In the genomic region with DNA sequence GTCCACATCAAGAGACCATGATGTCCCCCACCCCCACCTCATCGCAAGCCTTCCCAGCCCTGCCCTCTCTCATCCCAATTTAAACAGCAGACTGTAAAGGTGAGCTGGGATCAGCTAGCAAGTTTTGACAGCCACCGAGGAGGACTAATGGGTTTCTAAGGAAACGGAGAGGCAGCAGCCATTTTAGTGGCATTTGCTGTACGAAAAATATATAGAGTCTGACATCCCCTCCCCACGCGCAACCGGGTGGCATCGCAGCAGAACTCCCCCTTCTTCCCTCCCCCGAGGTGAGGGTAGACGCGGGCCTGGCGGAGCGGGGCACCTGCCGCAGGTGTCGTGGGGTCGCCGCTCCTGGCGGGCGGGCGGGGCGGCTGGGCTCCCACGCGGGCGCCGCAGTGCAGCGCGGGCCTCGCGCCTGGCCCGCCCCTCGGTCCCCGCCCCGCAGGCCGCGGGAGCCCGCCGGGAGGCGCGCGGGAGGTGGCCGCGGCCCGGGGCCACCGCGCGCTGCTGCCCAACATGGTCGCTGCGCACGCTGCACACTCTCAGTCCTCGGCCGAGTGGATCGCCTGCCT, we compare ENCODE assay signal across 8 mouse cellular contexts. TPM values are rescaled to one million over a fixed set of nuclear protein-coding genes. Genes with fewer than 3 reads are reported as not detected.
DNase-seq lines count a peak whose midpoint lies in the region; ATAC-seq and TF ChIP-seq lines count a peak whose summit lies in the region.

TSS of gene Rapgef4 (plus strand) at position 470 of the 572 bp plus-strand sequence.

- H3K4me1 ChIP-seq in erythroblast, embryonic 14.5 days (ENCODE audit: control insufficient read depth): peaks cover 20% of the 10 kb centered on the region
- H3K4me1 ChIP-seq in spleen, adult 2 months (ENCODE audit: control insufficient read depth, insufficient read depth, insufficient read length): no peaks in the 10 kb centered on the region
- 0 out of 2 replicates have a peak, but pooled peaks cover 4% of the 10 kb centered on the region for H3K4me1 ChIP-seq in forebrain, postnatal 0 days (ENCODE audit: insufficient read depth)
- no peaks in the 10 kb centered on the region for H3K4me1 ChIP-seq in intestine, embryonic 16.5 days (ENCODE audit: control insufficient read depth, insufficient read depth, low read length)
- H3K4me1 ChIP-seq in midbrain, embryonic 13.5 days (replicated peaks): peaks cover 7% of the 10 kb centered on the region; the same call in 1 of the 2 replicates

- H3K4me2 ChIP-seq in forebrain, postnatal 0 days (ENCODE audit: low read depth): peak within 1 kb of the TSS; percentile 81
- H3K4me2 ChIP-seq in intestine, embryonic 16.5 days (ENCODE audit: low read depth, low read length): peak within 1 kb of the TSS; percentile 98
- H3K4me2 ChIP-seq in midbrain, embryonic 13.5 days (replicated peaks): peak within 1 kb of the TSS; percentile 97

- H3K4me3 ChIP-seq in erythroblast, embryonic 14.5 days (replicated peaks): peak within 1 kb of the TSS; percentile 61
- peak within 1 kb of the TSS; percentile 10; the same call in 1 of the 2 replicates for H3K4me3 ChIP-seq in spleen, adult 2 months (ENCODE audit: extremely low read depth, insufficient read depth, insufficient read length)
- peak within 1 kb of the TSS; percentile 70 for H3K4me3 ChIP-seq in forebrain, postnatal 0 days (ENCODE audit: low read depth, low read length)
- peak within 1 kb of the TSS; percentile 63 for H3K4me3 ChIP-seq in intestine, embryonic 16.5 days (ENCODE audit: low read length)
- peak within 1 kb of the TSS; percentile 65 for H3K4me3 ChIP-seq in midbrain, embryonic 13.5 days (replicated peaks)

- no peaks in the 10 kb centered on the region for H3K36me3 ChIP-seq in erythroblast, embryonic 14.5 days (ENCODE audit: control insufficient read depth)
- no peaks in the 10 kb centered on the region for H3K36me3 ChIP-seq in spleen, adult 2 months (ENCODE audit: control insufficient read depth, insufficient read depth, low read length)
- no peaks in the 10 kb centered on the region for H3K36me3 ChIP-seq in forebrain, postnatal 0 days (ENCODE audit: insufficient read depth)
- no peaks in the 10 kb centered on the region for H3K36me3 ChIP-seq in intestine, embryonic 16.5 days (ENCODE audit: control insufficient read depth, insufficient read depth, low read length)
- H3K36me3 ChIP-seq in midbrain, embryonic 13.5 days: no peaks in the 10 kb centered on the region

- TF ChIP-seq POLR2A in spleen, adult 2 months (IDR thresholded peaks at IDR 0.05; ENCODE audit: low read depth, low read length): no peak

- no peak within 1 kb of the TSS for H3K27ac ChIP-seq in spleen, adult 2 months (ENCODE audit: insufficient read depth, low read length)
- peak within 1 kb of the TSS; percentile 84 for H3K27ac ChIP-seq in forebrain, postnatal 0 days (ENCODE audit: low read depth, low read length)
- H3K27ac ChIP-seq in intestine, embryonic 16.5 days (ENCODE audit: low read length): no peak within 1 kb of the TSS
- H3K27ac ChIP-seq in midbrain, embryonic 13.5 days: peak within 1 kb of the TSS; percentile 44; the same call in 1 of the 2 replicates

- DNase-seq in spleen, adult 2 months (ENCODE audit: low read depth in 1 of 2, low spot score in 2 of 2): no peak
- no peak for DNase-seq in spleen, postnatal 36 days (ENCODE audit: low spot score in 2 of 2)
- peak; percentile 71 for DNase-seq in forebrain, postnatal 0 days
- DNase-seq in spleen, adult 18-20 months: no peak

- no peaks in the 10 kb centered on the region for H3K9me3 ChIP-seq in erythroblast, embryonic 14.5 days (ENCODE audit: control insufficient read depth, low read length)
- no peaks in the 10 kb centered on the region for H3K9me3 ChIP-seq in forebrain, postnatal 0 days (ENCODE audit: low read length)
- H3K9me3 ChIP-seq in intestine, embryonic 16.5 days (ENCODE audit: control insufficient read depth, low read length): no peaks in the 10 kb centered on the region
- no peaks in the 10 kb centered on the region for H3K9me3 ChIP-seq in midbrain, embryonic 13.5 days

- peaks cover 23% of the 10 kb centered on the region for H3K27me3 ChIP-seq in erythroblast, embryonic 14.5 days (ENCODE audit: control insufficient read depth)
- H3K27me3 ChIP-seq in spleen, adult 2 months (ENCODE audit: control insufficient read depth, insufficient read depth, low read length): peaks cover 4% of the 10 kb centered on the region; the same call in 1 of the 2 replicates
- no peaks in the 10 kb centered on the region for H3K27me3 ChIP-seq in forebrain, postnatal 0 days (ENCODE audit: insufficient read depth, low read length)
- no peaks in the 10 kb centered on the region; the same call in 1 of the 2 replicates for H3K27me3 ChIP-seq in intestine, embryonic 16.5 days (replicated peaks; ENCODE audit: control insufficient read depth, insufficient read depth, low read length)
- H3K27me3 ChIP-seq in midbrain, embryonic 13.5 days: peaks cover 19% of the 10 kb centered on the region

- TF ChIP-seq CTCF in spleen, adult 2 months (IDR thresholded peaks at IDR 0.05; ENCODE audit: extremely low read depth, insufficient read depth, insufficient read length, insufficient replicate concordance): no peak
- TF ChIP-seq CTCF in forebrain, postnatal 0 days (IDR thresholded peaks at IDR 0.05; ENCODE audit: low read depth): no peak

- WGBS in spleen, adult 2 months: 1% methylated on average over 42 of the region's 52 CpGs
- WGBS in forebrain, postnatal 0 days: under 1% methylated on average over 44 of the region's 52 CpGs
- WGBS in intestine, embryonic 16.5 days: 2% methylated on average over 45 of the region's 52 CpGs
- WGBS in midbrain, embryonic 13.5 days: 2% methylated on average over 35 of the region's 52 CpGs

- no peak for ATAC-seq in erythroblast, adult 5-6 weeks (replicated peaks; ENCODE audit: low FRiP score, poor library complexity, severe bottlenecking)
- peak; percentile 85 for ATAC-seq in forebrain, postnatal 0 days
- peak; percentile 72 for ATAC-seq in intestine, embryonic 16.5 days
- peak; percentile 82 for ATAC-seq in midbrain, embryonic 13.5 days

- peak within 1 kb of the TSS; percentile 86 for H3K9ac ChIP-seq in forebrain, postnatal 0 days
- peak within 1 kb of the TSS; percentile 72 for H3K9ac ChIP-seq in intestine, embryonic 16.5 days (ENCODE audit: low read depth, low read length)
- peak within 1 kb of the TSS; percentile 80 for H3K9ac ChIP-seq in midbrain, embryonic 13.5 days (replicated peaks)

RNA-seq across cellular contexts. Expression of gene Rapgef4, which starts in this region (rescaled TPM):
- 0.02 TPM in 1 of 2 replicates, not detected in the other for polyA plus RNA-seq in erythroblast, embryonic 14.5 days (2012)
- total RNA-seq in erythroblast, adult 5-6 weeks (2015; ENCODE audit: low replicate concordance): 4.8 TPM in 1 of 2 replicates, not detected in the other
- total RNA-seq in erythroblast, adult 5-6 weeks (2017; ENCODE audit: low replicate concordance): not detected in 2 replicates
- polyA plus RNA-seq in spleen, adult 2 months (2012; rRNA removed): 7.6 and 11.3 TPM in 2 replicates
- total RNA-seq in forebrain, postnatal 0 days (2014; rRNA removed): 46.4 and 58.7 TPM in 2 replicates
- 15.8 and 27.0 TPM in 2 replicates for polyA plus RNA-seq in forebrain, postnatal 0 days (2015; fragmentation: Nextera tagmentation; extraction: Ambion mirVana)
- polyA plus RNA-seq in intestine, embryonic 16.5 days (2015; fragmentation: Nextera tagmentation; extraction: Ambion mirVana): 1.9 and 2.8 TPM in 2 replicates
- 11.3 and 12.5 TPM in 2 replicates for polyA plus RNA-seq in midbrain, embryonic 13.5 days (2015; fragmentation: Nextera tagmentation; extraction: Ambion mirVana)

Comparison
In these comparisons a context has a peak if more than half of its experiments do, and no peak if none do; other contexts are left out.
1. H3K4me3 ChIP-seq: peak in every context shown above with its lines; median percentile 70 in forebrain, postnatal 0 days; 65 in midbrain, embryonic 13.5 days; 63 in intestine, embryonic 16.5 days; 61 in erythroblast, embryonic 14.5 days; 10 in spleen, adult 2 months.
2. H3K27ac ChIP-seq: peak in forebrain, postnatal 0 days (single experiment) and midbrain, embryonic 13.5 days (single experiment); none in spleen, adult 2 months (single experiment) and intestine, embryonic 16.5 days (single experiment).
3. Peak in every context shown above with its lines, with median percentiles within 50 percentile points of each other: H3K4me2 ChIP-seq and H3K9ac ChIP-seq.